Mouse (Mus musculus) kidney, adult 8-10 months (tissue): ENCODE results near the gene Pld2.

Source experiments
- DNase-seq, 2 experiments: peaks; one replicate each; pipeline ENCODE4 v3.0.0; 2022

Gene Pld2

GRCm38 (mm10) chr11:70579710-70580357 is 40.0 kb downstream of the Pld2 start:
- DNase-seq, result no peak

GRCm38 (mm10) chr11:70580358-70580720 is 40.5 kb downstream of the Pld2 start:
- no peak for DNase-seq

GRCm38 (mm10) chr11:70580921-70581320 is 41.1 kb downstream of the Pld2 start:
- DNase-seq, result no peak

- no peak for DNase-seq
Measured at GRCm38 (mm10) chr11:70582196-70582595, 42.3 kb downstream of the Pld2 start.

- DNase-seq, result no peak
Measured at GRCm38 (mm10) chr11:70583022-70583714, 43.3 kb downstream of the Pld2 start.

- DNase-seq, result no peak
Measured at GRCm38 (mm10) chr11:70583775-70584174, 43.9 kb downstream of the Pld2 start.

GRCm38 (mm10) chr11:70585457-70585856 is 45.6 kb downstream of the Pld2 start:
- peak; percentile 70 to 74 for DNase-seq

- no peak for DNase-seq
Measured at GRCm38 (mm10) chr11:70586261-70586660, 46.4 kb downstream of the Pld2 start.

GRCm38 (mm10) chr11:70586954-70587353 is 47.1 kb downstream of the Pld2 start:
- no peak for DNase-seq

- no peak for DNase-seq
Measured at GRCm38 (mm10) chr11:70591733-70592132, 51.9 kb downstream of the Pld2 start.

GRCm38 (mm10) chr11:70594253-70594989 is 54.6 kb downstream of the Pld2 start:
- DNase-seq, result peak; percentile 39 to 50

- DNase-seq, result peak in 1 of 2 experiments; percentile 46
Measured at GRCm38 (mm10) chr11:70595638-70596037, 55.8 kb downstream of the Pld2 start.

GRCm38 (mm10) chr11:70596094-70596493 is 56.2 kb downstream of the Pld2 start:
- no peak for DNase-seq

GRCm38 (mm10) chr11:70597301-70597700 is 57.4 kb downstream of the Pld2 start:
- no peak for DNase-seq

- DNase-seq, result no peak
Measured at GRCm38 (mm10) chr11:70598451-70598953, 58.6 kb downstream of the Pld2 start.

- DNase-seq, result peak; percentile 69 to 88
Measured at GRCm38 (mm10) chr11:70605024-70605566, 65.2 kb downstream of the Pld2 start.

GRCm38 (mm10) chr11:70606717-70607116 is 66.9 kb downstream of the Pld2 start:
- no peak for DNase-seq

- DNase-seq, result no peak
Measured at GRCm38 (mm10) chr11:70607611-70608010, 67.7 kb downstream of the Pld2 start.
